Comparison of ENCODE assay signal across 15 mouse cellular contexts in genomic region chr8:10143961-10144360, GRCm38 (mm10). TPM values are rescaled to one million over a fixed set of nuclear protein-coding genes. Genes with fewer than 3 reads are reported as not detected.
DNase-seq lines count a peak whose midpoint lies in the region.
"Had no signal": no experiment of that assay in that cellular context is flagged by ENCODE, and none has a peak within 500 bp of the region (broad histone marks: within the 10 kb centered on the region; RNA-seq: fewer than 3 reads in every experiment).

No protein-coding gene starts in this region.

- peak; percentile 57 to 67 for DNase-seq in cerebellum, postnatal 10 days
- DNase-seq in cerebellum, adult 8-10 months, result no peak
- peak; percentile 54 for DNase-seq in 3134 (ENCODE audit: extremely low read depth, insufficient read length, low spot score)
- peak; percentile 10 for DNase-seq in NIH3T3 (ENCODE audit: low read depth)
- no peak for DNase-seq in lung, adult 18-20 months
- DNase-seq in heart, adult 18-20 months, result no peak
- DNase-seq: adrenal gland, postnatal 10 days; adrenal gland, postnatal 36 days; cerebellum, adult 11 months; cerebellum, adult 2 months; forebrain, postnatal 0 days; gastrocnemius, adult 2 months; gastrocnemius, postnatal 14 days; heart, postnatal 10 days; heart, postnatal 36 days had no signal

RNA-seq across cellular contexts. Expression of gene Myo16, which starts 9.8 kb away (rescaled TPM):
- total RNA-seq in heart, adult 18-20 months (2021), result 1 to 10 TPM; 3.2 to 6.7 TPM
- total RNA-seq: adrenal gland, postnatal 36 days had no signal

Comparison
In these comparisons a context has a peak if more than half of its experiments do, and no peak if none do; other contexts are left out.
1. DNase-seq: peak in cerebellum, postnatal 10 days (2 of 2), 3134 (single experiment) and NIH3T3 (single experiment); none in cerebellum, adult 8-10 months (single experiment), lung, adult 18-20 months (0 of 2) and heart, adult 18-20 months (0 of 2).